Mouse (Mus musculus) liver, embryonic 14.5 days (tissue): Measurements from ENCODE around the gene Gm4201.
"Not testable (repeated sequence)": the region's sequence is repeated elsewhere in the genome, so short reads cannot be mapped to it uniquely, and the experiment has no call there.

ENCODE experiments used
- CTCF ChIP-seq: IDR thresholded peaks from 2 replicates; pipeline ENCODE4 v1.5.1; 2016; ENCODE audit warnings: antibody characterized with exemption, low read depth, control low read depth
- EP300 ChIP-seq: IDR thresholded peaks from 2 replicates; pipeline ENCODE4 v1.6.1; 2016; ENCODE audit warnings: antibody characterized with exemption, low read depth

GRCm38 (mm10) chr7:22534787-22535186 lies 30.4 kb downstream of the Gm4201 start, which contains the start of gene Gm8677:
- TF ChIP-seq CTCF, EP300: not testable (repeated sequence)
